Mouse (Mus musculus) forebrain, embryonic 13.5 days (tissue): Measurements from ENCODE around the gene Nfia. TPM values are rescaled to one million over a fixed set of nuclear protein-coding genes. Genes with fewer than 3 reads are reported as not detected.
A peak's percentile ranks its signal among the peaks of the same experiment; 100 is the strongest.

Experiments
- ATAC-seq: fragments of 200-750 bp; cut with Nextera tagmentation; 2 replicates; pipeline ENCODE4 v1.8.0; 2017
- H3K27ac ChIP-seq: fragments of 300-500 bp; sonication (generic); 2 replicates; pipeline ENCODE4 v1.5.1; 2015; ENCODE audit warnings: inconsistent platforms, mild to moderate bottlenecking, moderate library complexity
- H3K27me3 ChIP-seq: fragments of 300-500 bp; sonication (generic); 2 replicates; pipeline ENCODE4 v1.6.1; 2015; ENCODE audit warnings: mild to moderate bottlenecking, inconsistent platforms
- H3K36me3 ChIP-seq: fragments of 300-500 bp; sonication (generic); 2 replicates; pipeline ENCODE4 v1.6.1; 2015; ENCODE audit warnings: mild to moderate bottlenecking, inconsistent platforms; ENCODE audit not compliant: poor library complexity, severe bottlenecking
- H3K4me1 ChIP-seq: fragments of 300-500 bp; sonication (generic); 2 replicates; pipeline ENCODE4 v1.6.1; 2015; ENCODE audit warnings: inconsistent platforms
- H3K4me2 ChIP-seq: fragments of 300-500 bp; sonication (generic); 2 replicates; pipeline ENCODE4 v1.6.1; 2015; ENCODE audit warnings: inconsistent platforms, mild to moderate bottlenecking, moderate library complexity
- H3K4me3 ChIP-seq: fragments of 300-500 bp; sonication (generic); 2 replicates; pipeline ENCODE4 v1.5.1; 2015; ENCODE audit warnings: mild to moderate bottlenecking, inconsistent platforms
- H3K9ac ChIP-seq: fragments of 300-500 bp; sonication (generic); 2 replicates; pipeline ENCODE4 v1.6.1; 2015; ENCODE audit warnings: mild to moderate bottlenecking, inconsistent platforms
- H3K9me3 ChIP-seq: fragments of 300-500 bp; sonication (generic); replicated peaks from 2 replicates; pipeline ENCODE4 v1.6.1; 2016; ENCODE audit warnings: inconsistent platforms
- WGBS: fragments of 180-500 bp; shearing (Covaris S2); methylation state at CpG from one replicate; pipeline ENCODE4 v1.1.7; 2015; 5-methylcytosine and 5-hydroxymethylcytosine counted together
- polyA plus RNA-seq: library from polyadenylated mRNA; unstranded; fragments of >200 nt; fragmentation: Nextera tagmentation; extraction: Ambion mirVana; gene quantifications from 2 replicates; pipeline ENCODE4 v1.2.1, GENCODE M21; 2015

Gene Nfia
- polyA plus RNA-seq, 1 experiment from 2014 or later = 121 TPM

GRCm38 (mm10) chr4:97751483-97752251 is 20.9 kb upstream of the Nfia start:
- H3K9ac ChIP-seq = peak overlapping the region; percentile 77
- peak; percentile 50 for ATAC-seq
- no peaks in the 10 kb centered on the region for H3K36me3 ChIP-seq
- H3K9me3 ChIP-seq = no peaks in the 10 kb centered on the region
- peaks cover 34% of the 10 kb centered on the region for H3K4me1 ChIP-seq
- H3K4me2 ChIP-seq = peak overlapping the region; percentile 87
- H3K4me3 ChIP-seq = peak overlapping the region; percentile 40
- peaks cover 38% of the 10 kb centered on the region for H3K27me3 ChIP-seq
- 1% methylated on average over 40 of the region's 40 CpGs for WGBS
- peak overlapping the region; percentile 79 for H3K27ac ChIP-seq

- no peaks in the 10 kb centered on the region for H3K9me3 ChIP-seq
- peaks cover 34% of the 10 kb centered on the region for H3K4me1 ChIP-seq
- H3K4me3 ChIP-seq = peak overlapping the region; percentile 40
- H3K4me2 ChIP-seq = peak overlapping the region; percentile 87
- H3K27me3 ChIP-seq = peaks cover 38% of the 10 kb centered on the region
- H3K9ac ChIP-seq = peak overlapping the region; percentile 77
- H3K36me3 ChIP-seq = no peaks in the 10 kb centered on the region
- H3K27ac ChIP-seq = no peak overlapping the region
- no peak for ATAC-seq
- 22% methylated on average over 5 of the region's 5 CpGs for WGBS
Measured at GRCm38 (mm10) chr4:97752276-97753010, 20.1 kb upstream of the Nfia start.

GRCm38 (mm10) chr4:97753521-97753920 is 19.0 kb upstream of the Nfia start:
- H3K27me3 ChIP-seq = peaks cover 38% of the 10 kb centered on the region
- no peak for ATAC-seq
- 8% methylated on average over 1 of the region's 1 CpGs for WGBS

GRCm38 (mm10) chr4:97754241-97754640 is 18.3 kb upstream of the Nfia start:
- Histone ChIP-seq H3K4me2 (peak overlapping the region; percentile 22), H3K4me1 (peaks cover 49% of the 10 kb centered on the region), H3K4me3 (no peak overlapping the region), H3K9me3 (no peaks in the 10 kb centered on the region), H3K27me3 (peaks cover 38% of the 10 kb centered on the region), H3K36me3 (no peaks in the 10 kb centered on the region), H3K27ac (no peak overlapping the region), H3K9ac (no peak overlapping the region)
- no peak for ATAC-seq
- 26% methylated on average over 12 of the region's 12 CpGs for WGBS

More at GRCm38 (mm10) chr4:97753521-97753920, 19.0 kb upstream of the Nfia start:
- H3K4me1 ChIP-seq = peaks cover 42% of the 10 kb centered on the region
- H3K27ac ChIP-seq = no peak overlapping the region
- H3K9ac ChIP-seq = no peak overlapping the region
- no peaks in the 10 kb centered on the region for H3K36me3 ChIP-seq
- H3K4me3 ChIP-seq = no peak overlapping the region
- no peak overlapping the region for H3K4me2 ChIP-seq
- H3K9me3 ChIP-seq = no peaks in the 10 kb centered on the region

GRCm38 (mm10) chr4:97757207-97757977 is 15.1 kb upstream of the Nfia start:
- under 1% methylated on average over 38 of the region's 38 CpGs for WGBS
- H3K27ac ChIP-seq = peak overlapping the region; percentile 87
- peak overlapping the region; percentile 78 for H3K4me2 ChIP-seq
- H3K36me3 ChIP-seq = no peaks in the 10 kb centered on the region
- H3K27me3 ChIP-seq = peaks cover 36% of the 10 kb centered on the region
- no peaks in the 10 kb centered on the region for H3K9me3 ChIP-seq
- H3K4me1 ChIP-seq = peaks cover 32% of the 10 kb centered on the region
- peak overlapping the region; percentile 47 for H3K4me3 ChIP-seq
- H3K9ac ChIP-seq = peak overlapping the region; percentile 66
- peak; percentile 80 for ATAC-seq

- under 1% methylated on average over 14 of the region's 14 CpGs for whole genome bisulfite sequencing
- Histone ChIP-seq H3K27me3 (peaks cover 30% of the 10 kb centered on the region), H3K27ac (peak overlapping the region; percentile 87), H3K36me3 (no peaks in the 10 kb centered on the region), H3K4me3 (peak overlapping the region; percentile 47), H3K9ac (peak overlapping the region; percentile 66), H3K9me3 (no peaks in the 10 kb centered on the region), H3K4me1 (peaks cover 26% of the 10 kb centered on the region), H3K4me2 (peak overlapping the region; percentile 78)
- peak; percentile 76 for ATAC-seq
Measured at GRCm38 (mm10) chr4:97757978-97758461, 14.5 kb upstream of the Nfia start.

GRCm38 (mm10) chr4:97758661-97759060 is 13.9 kb upstream of the Nfia start:
- Histone ChIP-seq H3K27me3 (peaks cover 24% of the 10 kb centered on the region), H3K9ac (peak overlapping the region; percentile 66; the same call in 1 of the 2 replicates), H3K4me2 (peak overlapping the region; percentile 78), H3K9me3 (no peaks in the 10 kb centered on the region), H3K36me3 (no peaks in the 10 kb centered on the region), H3K4me3 (peak overlapping the region; percentile 47), H3K27ac (peak overlapping the region; percentile 87), H3K4me1 (peaks cover 25% of the 10 kb centered on the region)
- WGBS = 14% methylated on average over 3 of the region's 3 CpGs
- ATAC-seq = peak; percentile 22; the same call in 1 of the 2 replicates

- H3K9me3 ChIP-seq = no peaks in the 10 kb centered on the region
- no peaks in the 10 kb centered on the region for H3K36me3 ChIP-seq
- H3K27ac ChIP-seq = no peak overlapping the region
- H3K9ac ChIP-seq = no peak overlapping the region
- no peaks in the 10 kb centered on the region for H3K4me1 ChIP-seq
- 33% methylated on average over 4 of the region's 4 CpGs for WGBS
- no peak overlapping the region for H3K4me3 ChIP-seq
- ATAC-seq = no peak
- no peak overlapping the region for H3K4me2 ChIP-seq
- no peaks in the 10 kb centered on the region for H3K27me3 ChIP-seq
Measured at GRCm38 (mm10) chr4:97764616-97765015, 7.9 kb upstream of the Nfia start.

- Histone ChIP-seq H3K27me3 (no peaks in the 10 kb centered on the region), H3K36me3 (no peaks in the 10 kb centered on the region), H3K9ac (no peak overlapping the region), H3K4me3 (no peak overlapping the region), H3K4me2 (no peak overlapping the region), H3K27ac (no peak overlapping the region), H3K9me3 (no peaks in the 10 kb centered on the region), H3K4me1 (no peaks in the 10 kb centered on the region)
- ATAC-seq = no peak
- 77% methylated on average over 4 of the region's 4 CpGs for WGBS
Measured at GRCm38 (mm10) chr4:97765341-97766020, 7.1 kb upstream of the Nfia start.

GRCm38 (mm10) chr4:97766100-97766499 is 6.4 kb upstream of the Nfia start:
- no peaks in the 10 kb centered on the region for H3K9me3 ChIP-seq
- WGBS = 83% methylated on average over 3 of the region's 3 CpGs
- H3K9ac ChIP-seq = no peak overlapping the region
- no peaks in the 10 kb centered on the region for H3K27me3 ChIP-seq
- no peak overlapping the region for H3K4me2 ChIP-seq
- no peaks in the 10 kb centered on the region for H3K36me3 ChIP-seq
- H3K4me1 ChIP-seq = peaks cover 4% of the 10 kb centered on the region; the same call in 1 of the 2 replicates
- no peak overlapping the region for H3K27ac ChIP-seq
- no peak for ATAC-seq
- H3K4me3 ChIP-seq = no peak overlapping the region

GRCm38 (mm10) chr4:97767025-97767424 is 5.5 kb upstream of the Nfia start:
- H3K4me2 ChIP-seq = no peak overlapping the region
- no peaks in the 10 kb centered on the region for H3K9me3 ChIP-seq
- WGBS = 79% methylated on average over 4 of the region's 4 CpGs
- no peak for ATAC-seq
- H3K4me3 ChIP-seq = no peak overlapping the region
- no peak overlapping the region for H3K27ac ChIP-seq
- H3K4me1 ChIP-seq = peaks cover 10% of the 10 kb centered on the region
- no peaks in the 10 kb centered on the region for H3K36me3 ChIP-seq
- no peaks in the 10 kb centered on the region for H3K27me3 ChIP-seq
- H3K9ac ChIP-seq = no peak overlapping the region
